Mouse (Mus musculus): ENCODE measurements at regions not wholly inside any gene's neighbourhood (a gene's known extent, or its start where the extent isn't known, plus 50 kb on each side); places are given as distances from the start of the nearest gene placed in this dataset.

DNA sequence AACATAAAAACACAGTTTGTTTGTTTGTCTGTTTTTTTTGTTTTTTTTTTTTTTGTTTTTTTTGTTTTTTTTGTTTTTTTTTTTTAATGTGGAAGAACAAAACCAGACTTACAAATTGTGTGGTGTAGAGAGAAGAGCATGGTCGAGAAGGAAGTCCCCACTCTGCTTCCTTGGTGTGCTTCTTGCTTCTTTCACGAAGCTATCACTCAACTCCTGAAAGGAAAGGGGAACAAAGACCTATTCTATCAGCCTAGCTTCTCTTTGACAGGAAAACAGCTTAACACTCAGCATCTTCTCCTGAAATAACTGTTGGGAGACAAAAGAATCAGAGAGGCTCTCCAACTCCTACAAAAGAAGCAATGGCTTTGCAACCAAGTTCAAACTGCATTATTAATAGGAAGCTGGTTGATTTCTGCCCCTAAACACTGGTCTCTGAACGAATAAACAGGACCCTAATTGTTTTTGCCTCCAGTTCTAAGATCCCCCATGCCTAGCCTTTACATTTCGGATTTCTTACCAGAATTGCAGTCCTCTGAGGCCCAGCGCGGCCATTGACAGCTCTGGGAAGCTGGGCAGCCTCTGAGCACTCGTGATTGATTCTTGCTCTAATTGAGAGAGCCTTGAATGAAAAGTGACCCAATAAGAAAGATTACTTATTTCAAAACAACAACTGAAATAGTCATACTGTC lies 230.2 kb downstream of the Ttll7 start:
- WGBS, result 18% methylated on average over 7 of the region's 7 CpGs
- Histone ChIP-seq H3K27ac (replicated peaks) (peak overlapping the region; percentile 83), H3K4me1 (peaks cover 64% of the 10 kb centered on the region), H3K4me3 (no peak overlapping the region), H3K9me3 (replicated peaks) (no peaks in the 10 kb centered on the region), H3K27me3 (ENCODE audit: low read depth, poor library complexity, severe bottlenecking) (peaks cover 17% of the 10 kb centered on the region), H3K36me3 (no peaks in the 10 kb centered on the region)
- peak; percentile 48 for DNase-seq (ENCODE audit: low spot score)

GRCm38 (mm10) chr3:147083374-147083773 lies 231.2 kb downstream of the Ttll7 start:
- Histone ChIP-seq H3K9me3 (replicated peaks) (no peaks in the 10 kb centered on the region), H3K4me3 (no peak overlapping the region; the same call in 1 of the 2 replicates), H3K36me3 (no peaks in the 10 kb centered on the region), H3K4me1 (peaks cover 64% of the 10 kb centered on the region), H3K27ac (replicated peaks) (peak overlapping the region; percentile 83), H3K27me3 (ENCODE audit: low read depth, poor library complexity, severe bottlenecking) (peaks cover 17% of the 10 kb centered on the region)
- DNase-seq (ENCODE audit: low spot score), result no peak
- WGBS, result 55% methylated on average over 11 of the region's 11 CpGs

- H3K4me1 ChIP-seq, result peaks cover 64% of the 10 kb centered on the region
- DNase-seq (ENCODE audit: low spot score), result no peak
- H3K27ac ChIP-seq (replicated peaks), result peak overlapping the region; percentile 83; the same call in 1 of the 2 replicates
- no peak overlapping the region for H3K4me3 ChIP-seq
- 69% methylated on average over 4 of the region's 4 CpGs for WGBS
- H3K9me3 ChIP-seq (replicated peaks), result no peaks in the 10 kb centered on the region
- H3K27me3 ChIP-seq (ENCODE audit: low read depth, poor library complexity, severe bottlenecking), result peaks cover 17% of the 10 kb centered on the region
- H3K36me3 ChIP-seq, result no peaks in the 10 kb centered on the region
These were observed 231.7 kb downstream of the Ttll7 start for GRCm38 (mm10) chr3:147083823-147084222.

DNA sequence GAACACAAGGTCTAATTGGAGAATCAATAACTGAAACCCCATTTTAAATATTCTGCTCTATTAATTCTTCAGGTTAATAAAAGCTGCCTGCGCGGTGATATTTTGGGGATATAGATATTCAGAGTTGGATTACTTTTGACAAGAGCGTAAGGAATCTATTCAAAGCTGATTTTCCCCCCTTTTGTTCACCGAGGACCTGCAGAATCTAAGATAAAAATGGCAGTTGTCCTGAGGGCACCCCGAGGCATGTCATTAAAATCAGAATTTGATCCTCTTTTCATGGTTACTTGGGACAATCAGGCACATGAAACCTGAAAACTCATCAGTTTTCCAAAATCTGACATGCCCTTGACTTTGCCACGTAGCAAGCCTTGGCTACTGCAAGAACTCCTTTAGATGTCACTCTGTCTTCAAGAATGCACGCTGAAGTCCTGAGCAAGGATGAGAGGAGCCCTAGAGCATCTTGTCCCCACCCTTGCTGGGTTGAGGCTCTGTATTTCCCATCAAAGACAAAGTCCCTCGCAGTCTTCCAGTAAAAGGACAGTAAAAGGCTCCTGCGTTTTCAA lies 232.5 kb downstream of the Ttll7 start:
- WGBS, result 62% methylated on average over 9 of the region's 9 CpGs
- no peak for DNase-seq (ENCODE audit: low spot score)

DNA sequence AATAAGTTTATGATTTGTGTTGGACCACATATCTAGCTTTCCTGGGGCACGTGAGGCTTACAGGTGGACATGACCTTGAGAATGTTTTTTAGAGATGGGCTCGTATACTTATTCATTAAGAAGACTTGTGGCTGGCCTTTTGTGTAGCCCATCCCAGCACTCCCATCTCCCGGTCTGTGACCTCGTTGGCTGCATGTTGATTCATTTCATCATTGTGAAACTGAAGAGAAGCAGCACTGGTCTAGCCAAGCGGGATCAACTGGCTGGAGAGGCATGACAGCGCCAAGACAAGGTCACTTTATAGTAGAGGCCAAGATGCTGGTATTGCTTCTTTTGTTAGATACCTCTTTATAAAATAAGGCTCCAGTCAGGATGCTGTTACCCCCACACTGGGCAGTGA lies 236.0 kb downstream of the Ttll7 start:
- WGBS, result 88% methylated on average over 6 of the region's 6 CpGs

More for the DNA sequence above, 232.5 kb downstream of the Ttll7 start:
- no peak overlapping the region for H3K4me3 ChIP-seq
- peaks cover 63% of the 10 kb centered on the region for H3K4me1 ChIP-seq
- peaks cover 17% of the 10 kb centered on the region for H3K27me3 ChIP-seq (ENCODE audit: low read depth, poor library complexity, severe bottlenecking)
- 0 out of 2 replicates have a peak overlapping the region, but pooled peaks have one; percentile 83 for H3K27ac ChIP-seq (replicated peaks)
- H3K36me3 ChIP-seq, result no peaks in the 10 kb centered on the region
- no peaks in the 10 kb centered on the region for H3K9me3 ChIP-seq (replicated peaks)

GRCm38 (mm10) chr3:147089716-147090115 lies 237.5 kb downstream of the Ttll7 start:
- DNase-seq (ENCODE audit: low spot score), result no peak
- 87% methylated on average over 10 of the region's 10 CpGs for WGBS
- Histone ChIP-seq H3K9me3 (replicated peaks) (no peaks in the 10 kb centered on the region), H3K36me3 (no peaks in the 10 kb centered on the region), H3K4me3 (no peak overlapping the region), H3K27me3 (ENCODE audit: low read depth, poor library complexity, severe bottlenecking) (peaks cover 23% of the 10 kb centered on the region), H3K27ac (replicated peaks) (no peak overlapping the region), H3K4me1 (peaks cover 15% of the 10 kb centered on the region)

More for the DNA sequence above, 236.0 kb downstream of the Ttll7 start:
- peaks cover 30% of the 10 kb centered on the region for H3K4me1 ChIP-seq
- H3K9me3 ChIP-seq (replicated peaks), result no peaks in the 10 kb centered on the region
- H3K27me3 ChIP-seq (ENCODE audit: low read depth, poor library complexity, severe bottlenecking), result peaks cover 17% of the 10 kb centered on the region
- H3K36me3 ChIP-seq, result no peaks in the 10 kb centered on the region
- no peak for DNase-seq (ENCODE audit: low spot score)
- H3K27ac ChIP-seq (replicated peaks), result no peak overlapping the region
- no peak overlapping the region for H3K4me3 ChIP-seq

DNA sequence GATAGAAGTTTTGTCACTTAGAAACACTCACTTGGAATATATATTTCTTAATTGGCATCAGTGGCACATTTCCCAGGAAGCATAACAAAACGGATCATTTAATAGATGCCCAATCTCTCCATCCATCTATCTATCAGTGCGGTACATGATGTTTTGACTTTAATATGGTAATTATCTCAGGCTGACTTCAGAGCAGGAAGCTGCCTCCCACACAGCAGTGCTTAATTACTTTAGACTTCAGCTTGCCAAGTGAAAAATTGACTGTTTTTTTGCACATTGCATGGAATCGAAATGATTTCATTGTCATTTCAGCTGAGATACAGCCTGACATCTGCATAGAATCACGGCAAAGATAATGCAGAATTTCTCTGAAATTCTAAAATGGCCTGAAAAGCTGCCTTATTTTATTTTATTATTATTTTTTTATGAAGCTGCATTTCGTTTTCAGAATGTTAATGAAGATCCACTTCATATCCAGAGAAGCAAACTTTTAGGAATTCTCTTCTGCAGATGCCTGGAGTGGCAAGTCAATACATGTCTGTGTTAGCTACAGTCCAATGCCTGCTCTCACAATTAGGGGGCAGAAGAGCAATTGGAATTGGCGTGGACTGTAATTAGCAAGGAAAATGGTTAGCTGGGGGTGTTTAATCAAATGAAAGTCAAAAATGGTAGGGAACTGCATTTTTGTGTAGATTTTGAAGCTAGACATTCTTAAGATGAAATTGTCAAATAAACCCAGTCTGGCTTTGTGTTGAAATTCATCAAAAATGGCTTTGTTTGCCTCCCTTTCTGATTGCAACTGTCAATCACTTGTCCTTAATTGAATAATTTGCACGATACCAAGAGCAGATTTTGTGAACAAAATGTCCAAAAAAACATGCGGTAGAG lies 240.3 kb downstream of the Ttll7 start:
- Histone ChIP-seq H3K4me1 (no peaks in the 10 kb centered on the region), H3K27ac (replicated peaks) (no peak overlapping the region), H3K4me3 (no peak overlapping the region), H3K36me3 (no peaks in the 10 kb centered on the region), H3K27me3 (ENCODE audit: low read depth, poor library complexity, severe bottlenecking) (peaks cover 23% of the 10 kb centered on the region), H3K9me3 (replicated peaks) (no peaks in the 10 kb centered on the region)
- WGBS, result 83% methylated on average over 8 of the region's 8 CpGs
- no peak for DNase-seq (ENCODE audit: low spot score)

DNA sequence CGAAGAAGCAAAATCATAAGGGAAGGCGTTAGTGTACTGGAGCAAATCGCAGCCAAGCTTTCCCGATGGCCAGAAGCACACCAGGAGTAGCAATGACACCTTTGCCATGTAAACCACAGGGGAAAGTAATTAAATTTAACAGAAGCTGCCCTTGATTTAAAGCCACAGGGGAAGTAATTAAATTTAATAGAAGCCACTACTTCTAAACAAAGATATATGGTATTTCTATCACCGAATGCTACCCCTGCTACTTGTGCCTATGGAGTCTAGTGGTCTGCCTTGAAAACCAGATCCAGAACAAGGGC lies 240.9 kb downstream of the Ttll7 start:
- H3K27ac ChIP-seq (replicated peaks), result no peak overlapping the region
- peaks cover 28% of the 10 kb centered on the region for H3K27me3 ChIP-seq (ENCODE audit: low read depth, poor library complexity, severe bottlenecking)
- WGBS, result 87% methylated on average over 5 of the region's 5 CpGs
- no peaks in the 10 kb centered on the region for H3K36me3 ChIP-seq
- no peak for DNase-seq (ENCODE audit: low spot score)
- H3K4me1 ChIP-seq, result peaks cover 2% of the 10 kb centered on the region
- no peaks in the 10 kb centered on the region for H3K9me3 ChIP-seq (replicated peaks)
- H3K4me3 ChIP-seq, result no peak overlapping the region

GRCm38 (mm10) chr3:147096179-147096578 lies 244.0 kb downstream of the Ttll7 start:
- H3K27me3 ChIP-seq (ENCODE audit: low read depth, poor library complexity, severe bottlenecking), result peaks cover 58% of the 10 kb centered on the region

GRCm38 (mm10) chr3:147098065-147098580 lies 246.0 kb downstream of the Ttll7 start:
- Histone ChIP-seq H3K27me3 (ENCODE audit: low read depth, poor library complexity, severe bottlenecking) (peaks cover 73% of the 10 kb centered on the region), H3K4me3 (peak overlapping the region; percentile 23; the same call in 1 of the 2 replicates), H3K9me3 (replicated peaks) (no peaks in the 10 kb centered on the region), H3K36me3 (no peaks in the 10 kb centered on the region), H3K27ac (replicated peaks) (0 out of 2 replicates have a peak overlapping the region, but pooled peaks have one; percentile 13), H3K4me1 (peaks cover 45% of the 10 kb centered on the region)
- WGBS, result 25% methylated on average over 15 of the region's 15 CpGs
- DNase-seq (ENCODE audit: low spot score), result no peak

More at GRCm38 (mm10) chr3:147096179-147096578, 244.0 kb downstream of the Ttll7 start:
- Histone ChIP-seq H3K27ac (replicated peaks) (no peak overlapping the region), H3K4me3 (no peak overlapping the region), H3K4me1 (peaks cover 26% of the 10 kb centered on the region), H3K9me3 (replicated peaks) (no peaks in the 10 kb centered on the region), H3K36me3 (no peaks in the 10 kb centered on the region)
- 65% methylated on average over 9 of the region's 9 CpGs for WGBS
- no peak for DNase-seq (ENCODE audit: low spot score)

- H3K9me3 ChIP-seq (replicated peaks), result no peaks in the 10 kb centered on the region
- DNase-seq (ENCODE audit: low spot score), result no peak
These were observed 246.4 kb downstream of the Ttll7 start for GRCm38 (mm10) chr3:147098611-147099010.

DNA sequence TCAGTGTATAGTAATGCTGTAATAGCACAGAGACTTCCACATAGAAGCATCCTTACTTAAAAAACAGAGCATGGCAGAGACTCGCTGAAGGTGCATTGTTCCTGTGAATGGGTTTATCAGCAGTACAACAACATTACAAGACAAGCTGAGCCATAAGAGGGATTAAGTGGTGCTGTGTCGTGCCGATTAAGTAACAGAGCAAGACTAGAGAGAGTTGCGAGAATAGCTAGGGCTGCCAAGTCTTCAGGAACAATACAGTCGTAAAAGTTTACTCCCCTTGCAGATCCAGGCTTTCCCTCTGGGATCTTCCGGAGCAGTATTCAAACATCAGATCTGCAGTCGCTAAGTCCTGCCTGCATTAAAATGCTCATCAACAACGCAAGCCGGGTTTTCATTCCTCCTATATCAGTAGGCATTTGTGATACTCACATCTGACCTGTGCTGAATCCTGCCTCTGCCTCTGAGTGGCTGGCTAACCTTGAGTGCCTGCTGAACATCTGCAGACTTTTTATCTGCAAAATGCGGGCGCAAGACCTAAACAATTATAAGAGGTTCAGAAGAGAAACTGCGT lies 247.1 kb downstream of the Ttll7 start:
- Histone ChIP-seq H3K27ac (replicated peaks) (no peak overlapping the region), H3K4me3 (0 out of 2 replicates have a peak overlapping the region, but pooled peaks have one; percentile 18), H3K4me1 (peaks cover 52% of the 10 kb centered on the region), H3K36me3 (no peaks in the 10 kb centered on the region), H3K9me3 (replicated peaks) (no peaks in the 10 kb centered on the region), H3K27me3 (ENCODE audit: low read depth, poor library complexity, severe bottlenecking) (peaks cover 72% of the 10 kb centered on the region)
- DNase-seq (ENCODE audit: low spot score), result no peak
- 30% methylated on average over 12 of the region's 12 CpGs for WGBS

More at GRCm38 (mm10) chr3:147098611-147099010, 246.4 kb downstream of the Ttll7 start:
- H3K36me3 ChIP-seq, result no peaks in the 10 kb centered on the region
- 0 out of 2 replicates have a peak overlapping the region, but pooled peaks have one; percentile 13 for H3K27ac ChIP-seq (replicated peaks)
- H3K4me3 ChIP-seq, result peak overlapping the region; percentile 23; the same call in 1 of the 2 replicates
- 40% methylated on average over 6 of the region's 6 CpGs for WGBS
- peaks cover 73% of the 10 kb centered on the region for H3K27me3 ChIP-seq (ENCODE audit: low read depth, poor library complexity, severe bottlenecking)
- peaks cover 50% of the 10 kb centered on the region for H3K4me1 ChIP-seq
